Mouse (Mus musculus) left cerebral cortex, adult 18-20 months (tissue): ENCODE results near the gene Itga2b. TPM values are rescaled to one million over a fixed set of nuclear protein-coding genes. Genes with fewer than 3 reads are reported as not detected.

Experiments
- microRNA-seq, 2 experiments: library from miRNA; unstranded; fragments of <30 nt; microRNA quantifications; one replicate each; pipeline ENCODE4 v1.2.0; 2021
- total RNA-seq, 2 experiments: library from RNA; stranded (reverse); gene quantifications; 2 replicates each; pipeline ENCODE4 v1.2.3; 2021

The Itga2b gene
- total RNA-seq, 2 experiments from 2014 or later, result 3.3 to 3.9 TPM

Small RNA genes within 50 kb of the gene (microRNA-seq; reads per million reads assigned to microRNA genes)
- 0.85 to 1.2 reads per million in 2 experiments for gene Mir6930

Other genes starting within 250 kb of the Itga2b start
- 100 to 1,000 TPM; 298 to 303 TPM for gene Hdac5, start 240.0 kb downstream of the Itga2b start, total RNA-seq
- gene BC030867, start 221.2 kb downstream of the Itga2b start, total RNA-seq, result 1 to 10 TPM; 1.0 to 2.3 TPM
- gene Asb16, start 201.4 kb downstream of the Itga2b start, total RNA-seq, result 1 to 10 TPM; 2.2 to 2.9 TPM
- 10 to 100 TPM; 65.1 to 71.0 TPM for gene Tmub2, start 185.2 kb downstream of the Itga2b start, total RNA-seq
- gene Atxn7l3, start 173.5 kb downstream of the Itga2b start, total RNA-seq, result 100 to 1,000 TPM; 224 to 230 TPM
- 100 to 1,000 TPM; 123 to 140 TPM for gene Ubtf, start 150.4 kb downstream of the Itga2b start, total RNA-seq
- gene Slc4a1, start 103.9 kb downstream of the Itga2b start, total RNA-seq, result under 1 TPM; 0.09 to 0.19 TPM
- gene Rundc3a, start 76.7 kb downstream of the Itga2b start, total RNA-seq, result 100 to 1,000 TPM; 477 to 484 TPM
- 10 to 100 TPM; 60.6 to 73.2 TPM for gene Slc25a39, start 62.2 kb downstream of the Itga2b start, total RNA-seq
- gene Grn, start 39.8 kb downstream of the Itga2b start, total RNA-seq, result 10 to 100 TPM; 55.8 to 58.9 TPM
- gene Fam171a2, start 22.4 kb downstream of the Itga2b start, total RNA-seq, result 100 to 1,000 TPM; 113 to 133 TPM
- gene Gpatch8, start 86.3 kb upstream of the Itga2b start, total RNA-seq, result 10 to 100 TPM; 50.8 to 52.0 TPM
- 1 to 10 TPM; 3.7 to 5.4 TPM for gene Gm11627, start 109.3 kb upstream of the Itga2b start, total RNA-seq
- 1 to 10 TPM; 9.4 to 9.7 TPM for gene Fzd2, start 134.3 kb upstream of the Itga2b start, total RNA-seq
- not detected for gene Meioc, start 193.6 kb upstream of the Itga2b start, total RNA-seq
- gene Ccdc43, start 227.7 kb upstream of the Itga2b start, total RNA-seq, result 10 to 100 TPM; 26.1 to 29.0 TPM